Mouse (Mus musculus) CD4-positive, CD25-positive, alpha-beta regulatory T cell, adult 9 weeks (primary cell): Measurements from ENCODE around the gene Olfr654. TPM values are rescaled to one million over a fixed set of nuclear protein-coding genes. Genes with fewer than 3 reads are reported as not detected.

Experiments used
- polyA plus RNA-seq: library from polyadenylated mRNA; unstranded; fragments of 100-300 nt; shearing (Covaris generic); gene quantifications from one replicate; pipeline ENCODE4 v1.2.1, GENCODE M21; 2017

The Olfr654 gene
- not detected for polyA plus RNA-seq

DNA sequence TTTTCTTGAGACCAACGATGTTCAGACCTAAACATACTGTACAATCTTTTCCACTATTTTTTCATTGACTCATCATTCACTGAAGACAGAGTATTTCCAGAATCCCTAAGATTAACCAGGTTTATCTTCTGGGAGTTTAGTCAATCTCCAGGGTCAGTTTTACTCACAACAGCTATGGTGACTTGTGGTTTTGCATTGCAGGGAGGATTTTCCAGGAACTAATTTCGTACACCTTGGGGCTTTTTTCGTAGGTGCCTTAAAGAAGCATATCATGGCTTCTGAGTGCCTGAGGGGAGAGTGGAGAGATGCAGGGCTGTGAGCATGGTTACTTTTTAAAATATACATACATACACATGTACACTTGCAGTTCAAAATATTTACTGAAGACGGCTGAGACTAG lies at the start of gene Olfr654:
TSS of gene Olfr654 (plus strand) at position 301 of the 400 bp plus-strand sequence.

DNA sequence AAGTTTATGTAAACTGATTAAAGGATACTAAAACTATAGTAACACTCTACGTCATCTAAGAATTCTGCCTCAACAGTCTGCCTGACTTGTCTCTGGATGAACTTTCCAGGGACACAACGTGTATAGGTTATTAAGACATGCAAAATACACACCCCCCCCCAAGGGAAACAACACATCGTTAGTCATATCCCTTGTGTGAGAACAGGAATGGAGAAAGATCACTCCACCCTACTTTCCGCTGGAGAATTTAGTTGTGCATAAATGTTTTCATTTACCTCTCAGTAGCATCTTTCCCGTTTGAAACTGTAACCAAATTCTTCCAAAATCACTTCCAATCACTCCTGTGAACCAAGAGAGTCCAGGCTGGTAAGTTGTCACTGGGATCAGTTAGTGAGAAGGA lies 37.0 kb upstream of the Olfr654 start, which contains the start of gene Olfr651:
TSS of gene Olfr651 (plus strand) at position 301 of the 400 bp plus-strand sequence.

DNA sequence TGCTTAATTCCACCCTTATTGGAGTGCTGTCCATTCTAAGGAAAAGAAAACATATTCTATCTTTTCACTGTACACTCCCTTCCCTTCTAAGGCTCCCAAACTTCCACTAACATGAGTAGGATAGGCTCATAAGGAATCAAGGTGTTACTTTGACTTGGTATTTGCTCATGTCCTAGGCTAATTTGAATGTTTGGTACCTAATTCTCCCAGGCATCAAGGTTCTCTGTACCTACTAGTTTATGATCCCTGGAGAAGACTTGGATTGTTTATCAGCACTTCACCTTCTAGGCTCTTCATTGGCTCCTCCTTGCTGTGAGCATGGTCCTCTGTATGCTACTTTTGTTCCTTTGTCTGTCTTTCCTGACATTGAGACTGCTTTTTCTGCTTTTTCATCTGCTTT lies 26.2 kb upstream of the Olfr654 start, which contains the start of gene Olfr652:
TSS of gene Olfr652 (plus strand) at position 301 of the 400 bp plus-strand sequence.

DNA sequence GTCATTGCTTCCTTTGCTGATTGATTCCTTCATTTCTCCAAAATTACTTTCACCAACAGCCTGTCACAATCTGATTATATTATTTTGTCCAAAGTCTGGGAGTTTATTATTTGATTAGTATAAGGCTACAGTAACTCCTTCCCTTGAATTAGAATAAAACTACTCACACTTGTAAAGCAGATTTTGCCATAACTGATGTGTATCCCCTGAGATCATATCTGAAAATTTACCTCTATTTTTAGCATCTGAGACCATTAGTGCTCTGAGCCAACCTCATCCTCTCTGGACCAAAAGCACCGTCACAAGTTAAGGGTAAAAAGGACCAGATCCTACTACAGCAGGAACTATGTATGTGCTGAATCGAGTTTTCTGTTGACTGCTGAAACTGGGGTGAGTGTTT lies 9.8 kb upstream of the Olfr654 start, which contains the start of gene Olfr653:
TSS of gene Olfr653 (plus strand) at position 301 of the 400 bp plus-strand sequence.

DNA sequence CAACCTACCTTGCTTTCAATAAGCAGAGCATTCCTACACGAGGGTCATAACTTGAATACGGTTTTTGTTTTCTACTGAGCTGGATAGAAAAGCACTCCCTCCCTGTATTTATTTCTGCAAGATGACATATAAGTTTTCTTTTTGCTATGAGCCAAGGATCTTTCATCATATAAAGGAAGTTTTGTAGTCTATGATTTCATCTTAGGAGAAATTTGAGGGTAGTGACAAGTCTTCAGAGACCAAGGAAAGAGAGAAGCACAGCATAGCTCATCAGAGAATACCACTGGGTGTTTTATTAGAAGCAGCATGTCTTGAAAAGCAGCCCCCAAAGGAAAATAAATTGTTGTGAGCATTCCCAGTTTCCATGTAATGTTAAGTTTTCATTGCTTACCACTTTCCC lies 14.9 kb downstream of the Olfr654 start, which contains the start of gene Olfr655:
TSS of gene Olfr655 (minus strand) at position 101 of the 400 bp plus-strand sequence.

DNA sequence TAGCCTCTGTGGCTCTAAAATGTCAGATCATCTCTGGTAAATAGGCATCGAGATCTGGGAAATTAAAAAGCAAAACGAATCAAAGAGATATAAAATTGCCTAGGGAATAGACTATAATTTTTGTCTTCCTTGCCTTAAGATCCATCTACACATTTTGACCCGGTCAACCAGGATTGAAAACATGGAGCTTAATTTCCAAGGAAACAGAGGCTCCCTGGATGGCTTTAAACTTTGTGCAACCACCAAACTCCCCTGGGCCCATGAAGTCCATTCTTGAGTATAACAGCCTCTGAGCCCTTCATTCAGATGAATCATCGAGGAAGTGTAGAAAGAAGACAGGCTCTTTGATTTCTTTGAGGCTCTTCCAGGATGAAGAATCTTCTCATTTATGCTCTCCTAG lies 26.8 kb downstream of the Olfr654 start, which contains the start of gene Olfr656:
TSS of gene Olfr656 (plus strand) at position 301 of the 400 bp plus-strand sequence.

DNA sequence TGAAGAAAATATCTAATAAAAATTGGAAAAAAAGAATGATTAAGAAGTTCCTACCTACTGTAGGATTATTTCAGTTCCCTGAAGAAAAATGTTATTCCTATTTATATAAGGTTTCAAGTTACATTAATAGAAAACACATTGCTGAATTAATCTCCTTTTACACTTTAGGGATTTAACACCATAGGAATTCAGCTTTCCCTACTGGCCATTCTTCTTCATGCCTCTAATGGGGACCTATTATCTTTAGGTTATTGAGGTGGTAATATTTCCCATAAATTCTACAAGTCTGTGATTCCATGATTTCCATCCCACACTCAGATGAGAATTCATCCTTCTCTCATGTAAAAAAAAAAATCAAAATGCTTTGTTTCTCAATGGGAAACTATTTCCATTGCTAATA lies 37.7 kb downstream of the Olfr654 start, which contains the start of gene Olfr657:
TSS of gene Olfr657 (plus strand) at position 301 of the 400 bp plus-strand sequence.

Other genes starting within 250 kb of the Olfr654 start
- 25.5 TPM for gene Trim12c, start 233.7 kb upstream of the Olfr654 start, polyA plus RNA-seq
- 1.5 TPM for gene Trim30b, start 217.1 kb upstream of the Olfr654 start, polyA plus RNA-seq
- gene Trim30c, start 186.2 kb upstream of the Olfr654 start, polyA plus RNA-seq = 1.4 TPM
- 72.6 TPM for gene Trim30a, start 121.8 kb upstream of the Olfr654 start, polyA plus RNA-seq
- gene Trim30d, start 79.2 kb upstream of the Olfr654 start, polyA plus RNA-seq = 29.7 TPM
- gene Olfr651, start 36.9 kb upstream of the Olfr654 start, polyA plus RNA-seq = not detected
- gene Olfr652, start 26.1 kb upstream of the Olfr654 start, polyA plus RNA-seq = not detected
- not detected for gene Olfr653, start 9.7 kb upstream of the Olfr654 start, polyA plus RNA-seq
- not detected for gene Olfr655, start 14.8 kb downstream of the Olfr654 start, polyA plus RNA-seq
- gene Olfr656, start 26.9 kb downstream of the Olfr654 start, polyA plus RNA-seq = not detected
- gene Olfr657, start 37.8 kb downstream of the Olfr654 start, polyA plus RNA-seq = not detected
- not detected for gene Olfr658, start 60.3 kb downstream of the Olfr654 start, polyA plus RNA-seq
- not detected for gene Olfr659, start 79.7 kb downstream of the Olfr654 start, polyA plus RNA-seq
- not detected for gene Olfr661, start 99.5 kb downstream of the Olfr654 start, polyA plus RNA-seq
- not detected for gene Usp17le, start 190.4 kb downstream of the Olfr654 start, polyA plus RNA-seq